Comparison of ENCODE assay signal across 18 mouse cellular contexts in the genomic region with DNA sequence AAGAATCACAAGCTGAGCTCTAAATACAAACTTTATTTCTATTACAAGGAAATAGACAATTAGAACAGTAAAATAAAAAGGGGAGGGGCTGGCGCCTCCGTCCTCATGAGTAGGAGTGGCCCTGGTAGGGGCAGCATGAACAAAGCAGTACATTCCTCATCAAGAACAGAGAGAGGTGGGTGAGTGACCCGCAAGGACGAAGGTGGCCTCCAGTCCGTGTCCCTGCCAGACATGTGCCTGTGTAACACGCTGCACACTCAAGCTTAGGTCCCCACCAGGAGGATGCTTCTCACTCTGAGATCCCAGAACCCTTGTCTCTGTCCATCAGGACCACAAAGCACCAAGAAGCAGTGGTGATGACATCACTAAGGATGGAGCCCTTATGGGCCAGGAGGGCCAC.
"Had no signal": no experiment of that assay in that cellular context is flagged by ENCODE, and none has a peak within 500 bp of the region (broad histone marks: within the 10 kb centered on the region; RNA-seq: fewer than 3 reads in every experiment).

No protein-coding gene starts in this region.

- H3K27ac ChIP-seq: liver, embryonic 12.5 days; liver, embryonic 14.5 days; midbrain, embryonic 10.5 days; neural tube, embryonic 13.5 days; neural tube, embryonic 15.5 days had no signal

- H3K9me3 ChIP-seq: liver, embryonic 12.5 days; midbrain, embryonic 10.5 days; neural tube, embryonic 13.5 days; neural tube, embryonic 15.5 days had no signal

- DNase-seq: lung, adult 18-20 months; lung, embryonic 14.5 days; lung, postnatal 10 days; midbrain, embryonic 14.5 days; retina, postnatal 1 day; right cerebral cortex, adult 18-20 months; right cerebral cortex, postnatal 25 days; right cerebral cortex, postnatal 4 days; spleen, adult 18-20 months; thymus, adult 18-20 months; thymus, postnatal 14 days; thymus, postnatal 36 days had no signal

- H3K4me2 ChIP-seq: liver, embryonic 12.5 days; lung, embryonic 14.5 days; neural tube, embryonic 13.5 days; neural tube, embryonic 15.5 days had no signal

- H3K4me3 ChIP-seq: liver, embryonic 12.5 days; midbrain, embryonic 10.5 days; myocyte; neural tube, embryonic 13.5 days; neural tube, embryonic 15.5 days had no signal

- ATAC-seq: liver, embryonic 12.5 days had no signal

- H3K9ac ChIP-seq: liver, embryonic 12.5 days; liver, embryonic 14.5 days; lung, embryonic 14.5 days; neural tube, embryonic 13.5 days; neural tube, embryonic 15.5 days had no signal

- H3K4me1 ChIP-seq: midbrain, embryonic 10.5 days; neural tube, embryonic 13.5 days; neural tube, embryonic 15.5 days had no signal

- H3K27me3 ChIP-seq: liver, embryonic 12.5 days; neural tube, embryonic 13.5 days; neural tube, embryonic 15.5 days had no signal
